Mouse (Mus musculus): ENCODE results near the gene Zfp651.

Gene Zfp651

GRCm38 (mm10) chr9:121762761-121763160, 3.6 kb downstream of the Zfp651 start:
- no peak for DNase-seq

- no peak for DNase-seq
Measured at GRCm38 (mm10) chr9:121763716-121764115, 4.6 kb downstream of the Zfp651 start.

GRCm38 (mm10) chr9:121765166-121765855, 6.2 kb downstream of the Zfp651 start:
- no peak for DNase-seq

GRCm38 (mm10) chr9:121772412-121772811, 13.3 kb downstream of the Zfp651 start:
- no peak for DNase-seq

GRCm38 (mm10) chr9:121775951-121776350, 16.8 kb downstream of the Zfp651 start:
- no peak for DNase-seq

- DNase-seq = no peak
Measured at GRCm38 (mm10) chr9:121776511-121776910, 17.4 kb downstream of the Zfp651 start.

GRCm38 (mm10) chr9:121777484-121778065, 18.4 kb downstream of the Zfp651 start, which contains the start of gene Klhl40:
Klhl40 (plus strand) TSS chr9:121777607.
- peak; percentile 36 for DNase-seq

- no peak for DNase-seq
Measured at GRCm38 (mm10) chr9:121778066-121778624, 19.0 kb downstream of the Zfp651 start.

GRCm38 (mm10) chr9:121784801-121785200, 25.7 kb downstream of the Zfp651 start:
- no peak for DNase-seq

GRCm38 (mm10) chr9:121785261-121785660, 26.1 kb downstream of the Zfp651 start:
- DNase-seq = no peak

- DNase-seq = no peak
Measured at GRCm38 (mm10) chr9:121786359-121786758, 27.2 kb downstream of the Zfp651 start.

- DNase-seq = peak; percentile 61
Measured at GRCm38 (mm10) chr9:121791206-121791605, 32.1 kb downstream of the Zfp651 start.

- DNase-seq = no peak
Measured at GRCm38 (mm10) chr9:121791757-121792521, 32.8 kb downstream of the Zfp651 start, which contains the start of gene Hhatl. Hhatl (minus strand) TSS chr9:121792507.

- no peak for DNase-seq
Measured at GRCm38 (mm10) chr9:121794972-121795539, 35.9 kb downstream of the Zfp651 start.

GRCm38 (mm10) chr9:121797722-121798121, 38.6 kb downstream of the Zfp651 start:
- peak; percentile 23 for DNase-seq

GRCm38 (mm10) chr9:121798887-121799520, 39.9 kb downstream of the Zfp651 start:
- DNase-seq = no peak

- no peak for DNase-seq
Measured at GRCm38 (mm10) chr9:121802747-121803146, 43.6 kb downstream of the Zfp651 start.

- DNase-seq = no peak
Measured at GRCm38 (mm10) chr9:121807546-121807945, 48.4 kb downstream of the Zfp651 start.

GRCm38 (mm10) chr9:121807947-121808346, 48.8 kb downstream of the Zfp651 start:
- DNase-seq = no peak

GRCm38 (mm10) chr9:121808511-121808910, 49.4 kb downstream of the Zfp651 start:
- no peak for DNase-seq

GRCm38 (mm10) chr9:121810081-121810821, 51.1 kb downstream of the Zfp651 start:
- no peak for DNase-seq

GRCm38 (mm10) chr9:121815183-121815582, 56.1 kb downstream of the Zfp651 start:
- DNase-seq = no peak
